Mouse (Mus musculus): ENCODE measurements at regions not wholly inside any gene's neighbourhood (a gene's known extent, or its start where the extent isn't known, plus 50 kb on each side); places are given as distances from the start of the nearest gene placed in this dataset.

GRCm38 (mm10) chr13:59393231-59393938, 191.6 kb downstream of the Agtpbp1 start:
- DNase-seq (ENCODE audit: low spot score in 2 of 2) = no peak

- no peak for DNase-seq (ENCODE audit: low spot score in 2 of 2)
Measured at GRCm38 (mm10) chr13:59392828-59393227, 192.2 kb downstream of the Agtpbp1 start.

- DNase-seq (ENCODE audit: low spot score in 2 of 2) = no peak
Measured at GRCm38 (mm10) chr13:59387627-59388325, 197.3 kb downstream of the Agtpbp1 start.

GRCm38 (mm10) chr13:59386935-59387540, 198.0 kb downstream of the Agtpbp1 start:
- DNase-seq (ENCODE audit: low spot score in 2 of 2) = no peak

- DNase-seq (ENCODE audit: low spot score in 2 of 2) = no peak
Measured at GRCm38 (mm10) chr13:59385824-59386223, 199.2 kb downstream of the Agtpbp1 start.

- DNase-seq (ENCODE audit: low spot score in 2 of 2) = no peak
Measured at GRCm38 (mm10) chr13:59370141-59370816, 214.7 kb downstream of the Agtpbp1 start.

- DNase-seq (ENCODE audit: low spot score in 2 of 2) = no peak
Measured at GRCm38 (mm10) chr13:59368550-59369449, 216.2 kb downstream of the Agtpbp1 start.

- DNase-seq (ENCODE audit: low spot score in 2 of 2) = peak in 1 of 2 experiments; percentile 14
Measured at GRCm38 (mm10) chr13:59365460-59365859, 219.6 kb downstream of the Agtpbp1 start.

GRCm38 (mm10) chr13:59363428-59363827, 221.6 kb downstream of the Agtpbp1 start:
- no peak for DNase-seq (ENCODE audit: low spot score in 2 of 2)

GRCm38 (mm10) chr13:59361323-59361722, 223.7 kb downstream of the Agtpbp1 start:
- no peak for DNase-seq (ENCODE audit: low spot score in 2 of 2)

- no peak for DNase-seq (ENCODE audit: low spot score in 2 of 2)
Measured at GRCm38 (mm10) chr13:59360026-59360425, 225.0 kb downstream of the Agtpbp1 start.

GRCm38 (mm10) chr13:59358421-59358820, 226.6 kb downstream of the Agtpbp1 start:
- no peak for DNase-seq (ENCODE audit: low spot score in 2 of 2)

- no peak for DNase-seq (ENCODE audit: low spot score in 2 of 2)
Measured at GRCm38 (mm10) chr13:59351461-59351860, 233.6 kb downstream of the Agtpbp1 start.

GRCm38 (mm10) chr13:59350613-59351150, 234.3 kb downstream of the Agtpbp1 start:
- DNase-seq (ENCODE audit: low spot score in 2 of 2) = no peak

- DNase-seq (ENCODE audit: low spot score in 2 of 2) = no peak
Measured at GRCm38 (mm10) chr13:59348510-59348909, 236.5 kb downstream of the Agtpbp1 start.

- DNase-seq (ENCODE audit: low spot score in 2 of 2) = no peak
Measured at GRCm38 (mm10) chr13:59341871-59342270, 243.2 kb downstream of the Agtpbp1 start.

- no peak for DNase-seq (ENCODE audit: low spot score in 2 of 2)
Measured at GRCm38 (mm10) chr13:59338436-59338835, 246.6 kb downstream of the Agtpbp1 start.

GRCm38 (mm10) chr13:59323933-59324332, 261.1 kb downstream of the Agtpbp1 start:
- DNase-seq (ENCODE audit: low spot score in 2 of 2) = no peak

GRCm38 (mm10) chr13:59323441-59323840, 261.6 kb downstream of the Agtpbp1 start:
- DNase-seq (ENCODE audit: low spot score in 2 of 2) = no peak

GRCm38 (mm10) chr13:59320261-59320660, 264.8 kb downstream of the Agtpbp1 start:
- DNase-seq (ENCODE audit: low spot score in 2 of 2) = no peak

- no peak for DNase-seq (ENCODE audit: low spot score in 2 of 2)
Measured at GRCm38 (mm10) chr13:59317458-59318005, 267.5 kb downstream of the Agtpbp1 start.
